In the genomic region with DNA sequence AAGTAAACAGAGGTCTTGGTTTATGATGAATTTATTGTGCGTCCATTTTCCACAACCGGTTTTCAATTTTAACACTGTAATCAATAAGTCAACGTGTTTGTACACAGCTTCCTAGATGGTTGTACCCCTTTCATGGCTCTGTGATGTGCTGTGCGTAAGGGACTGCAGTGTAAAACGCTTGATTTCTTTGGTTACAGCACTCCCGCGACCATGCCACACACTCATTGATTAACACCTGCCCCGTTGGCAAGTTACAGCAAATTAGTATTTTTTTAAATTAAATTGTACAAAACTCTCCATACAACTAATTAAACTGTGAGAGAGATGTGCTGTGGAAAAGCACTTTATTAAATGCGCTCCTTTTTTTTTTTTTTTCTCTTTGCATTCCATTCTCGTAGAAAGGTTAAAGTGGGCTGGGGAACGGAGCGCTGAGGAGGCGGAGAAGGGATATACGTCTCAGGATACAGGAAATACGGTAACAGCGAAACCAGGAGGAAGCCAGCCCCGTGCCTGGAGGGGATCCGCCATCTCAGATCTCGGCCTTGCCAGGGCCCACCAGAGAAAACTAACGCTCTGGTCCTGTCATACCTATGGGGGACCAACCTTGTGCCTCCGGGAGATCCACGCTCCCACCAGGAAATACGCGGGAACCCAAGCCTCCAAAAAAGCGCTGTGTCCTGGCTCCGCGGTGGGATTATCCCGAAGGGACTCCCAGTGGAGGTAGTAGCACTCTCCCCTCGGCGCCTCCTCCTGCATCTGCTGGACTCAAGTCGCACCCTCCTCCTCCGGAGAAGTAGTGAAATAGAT, we compare ENCODE assay signal across 8 mouse cellular contexts. TPM values are rescaled to one million over a fixed set of nuclear protein-coding genes. Genes with fewer than 3 reads are reported as not detected.
DNase-seq lines count a peak whose midpoint lies in the region; ATAC-seq lines count a peak whose summit lies in the region.

Gene Nbdy, plus strand, starts transcription at position 481 of the 807 bp plus-strand sequence.

- peak within 1 kb of the TSS; percentile 60 for H3K4me3 ChIP-seq in hindbrain, embryonic 14.5 days (replicated peaks; ENCODE audit: low read length)

- DNase-seq in ZHBTc4 (ENCODE audit: low read depth, low spot score): peak; percentile 72
- DNase-seq in cerebellum, postnatal 36 days: peak; percentile 53 to 59
- DNase-seq in gastrocnemius, adult 18-20 months (ENCODE audit: low spot score): peak; percentile 31
- peak; percentile 65 for DNase-seq in hindbrain, embryonic 14.5 days (ENCODE audit: low spot score)
- DNase-seq in layer of hippocampus, postnatal 25 days (ENCODE audit: extremely low spot score in 1 of 2, low spot score in 1 of 2): peak; percentile 20 to 40
- peak; percentile 41 for DNase-seq in lung, postnatal 10 days
- peak; percentile 13 for DNase-seq in ovary, postnatal 14 days (ENCODE audit: low spot score)
- peak; percentile 49 for DNase-seq in thymus, postnatal 14 days

- H3K27ac ChIP-seq in hindbrain, embryonic 14.5 days: peak within 1 kb of the TSS; percentile 86

- WGBS in hindbrain, embryonic 14.5 days: 14% methylated on average over 32 of the region's 32 CpGs

- H3K9ac ChIP-seq in hindbrain, embryonic 14.5 days: peak within 1 kb of the TSS; percentile 76

- no peaks in the 10 kb centered on the region; the same call in 1 of the 2 replicates for H3K36me3 ChIP-seq in hindbrain, embryonic 14.5 days (replicated peaks; ENCODE audit: control insufficient read depth, insufficient read depth)

- H3K27me3 ChIP-seq in hindbrain, embryonic 14.5 days (ENCODE audit: control insufficient read depth, insufficient read depth, low read length): no peaks in the 10 kb centered on the region

- H3K4me1 ChIP-seq in hindbrain, embryonic 14.5 days (replicated peaks; ENCODE audit: control insufficient read depth, insufficient read depth, low read length): peaks cover 6% of the 10 kb centered on the region; the same call in 1 of the 2 replicates

- H3K9me3 ChIP-seq in hindbrain, embryonic 14.5 days (ENCODE audit: control insufficient read depth, low read length): no peaks in the 10 kb centered on the region

- peak; percentile 96 for ATAC-seq in hindbrain, embryonic 14.5 days (ENCODE audit: low FRiP score)

- peak within 1 kb of the TSS; percentile 66 for H3K4me2 ChIP-seq in hindbrain, embryonic 14.5 days (replicated peaks)

RNA-seq across cellular contexts. Expression of gene Nbdy, which starts in this region (rescaled TPM):
- 10 to 100 TPM; 25.3 TPM for total RNA-seq in gastrocnemius, adult 18-20 months (2021)
- 152 and 171 TPM in 2 replicates for polyA plus RNA-seq in hindbrain, embryonic 14.5 days (2014; fragmentation: Nextera tagmentation; extraction: Ambion mirVana)
- total RNA-seq in layer of hippocampus, postnatal 25 days (2021): 10 to 100 TPM; 46.3 to 53.1 TPM

Comparison
In these comparisons a context has a peak if more than half of its experiments do, and no peak if none do; other contexts are left out.
1. Peak in every context shown above with its lines: DNase-seq, ATAC-seq, H3K4me3 ChIP-seq and H3K27ac ChIP-seq.
2. DNase-seq: peak in every context shown above with its lines; median percentile 72 in ZHBTc4; 65 in hindbrain, embryonic 14.5 days; 56 in cerebellum, postnatal 36 days; 49 in thymus, postnatal 14 days; 41 in lung, postnatal 10 days; 31 in gastrocnemius, adult 18-20 months; 30 in layer of hippocampus, postnatal 25 days; 13 in ovary, postnatal 14 days.